Mouse (Mus musculus) limb, embryonic 12.5 days (tissue): ENCODE data around the gene Foxj2. TPM values are rescaled to one million over a fixed set of nuclear protein-coding genes. Genes with fewer than 3 reads are reported as not detected.

Experiments
- ATAC-seq: fragments of 200-750 bp; cut with Nextera tagmentation; 2 replicates; pipeline ENCODE4 v1.8.0; 2017; ENCODE audit warnings: low read depth, moderate TSS enrichment; ENCODE audit not compliant: insufficient number of reproducible peaks, insufficient read depth, low FRiP score, low TSS enrichment
- H3K27ac ChIP-seq: fragments of 300-500 bp; sonication (generic); 2 replicates; pipeline ENCODE4 v1.5.1; 2016; ENCODE audit warnings: mild to moderate bottlenecking, moderate library complexity
- H3K27me3 ChIP-seq: fragments of 300-500 bp; sonication (generic); 2 replicates; pipeline ENCODE4 v1.6.1; 2016; ENCODE audit warnings: mild to moderate bottlenecking, moderate library complexity
- H3K36me3 ChIP-seq: fragments of 300-500 bp; sonication (generic); 2 replicates; pipeline ENCODE4 v1.6.1; 2016; ENCODE audit warnings: mild to moderate bottlenecking, moderate library complexity
- H3K4me1 ChIP-seq: fragments of 300-500 bp; sonication (generic); replicated peaks from 2 replicates; pipeline ENCODE4 v1.6.1; 2016
- H3K4me2 ChIP-seq: fragments of 300-500 bp; sonication (generic); 2 replicates; pipeline ENCODE4 v1.6.1; 2016; ENCODE audit warnings: mild to moderate bottlenecking, moderate library complexity
- H3K4me3 ChIP-seq: fragments of 300-500 bp; sonication (generic); replicated peaks from 2 replicates; pipeline ENCODE4 v1.5.1; 2016; ENCODE audit warnings: mild to moderate bottlenecking
- H3K9ac ChIP-seq: fragments of 300-500 bp; sonication (generic); replicated peaks from 2 replicates; pipeline ENCODE4 v1.6.1; 2016; ENCODE audit warnings: mild to moderate bottlenecking, moderate library complexity
- H3K9me3 ChIP-seq: fragments of 300-500 bp; sonication (generic); 2 replicates; pipeline ENCODE4 v1.6.1; 2016; ENCODE audit warnings: mild to moderate bottlenecking, moderate library complexity
- WGBS: fragments of 180-500 bp; shearing (Covaris S2); methylation state at CpG from one replicate; pipeline ENCODE4 v1.1.7; 2016; 5-methylcytosine and 5-hydroxymethylcytosine counted together
- polyA plus RNA-seq: library from polyadenylated mRNA; unstranded; fragments of >200 nt; fragmentation: Nextera tagmentation; extraction: Ambion mirVana; gene quantifications from 2 replicates; pipeline ENCODE4 v1.2.1, GENCODE M21; 2016

The Foxj2 gene
- polyA plus RNA-seq, 1 experiment from 2014 or later: 4.6 TPM

- H3K36me3 ChIP-seq: peaks cover 99% of the 10 kb centered on the region
- no peak for ATAC-seq
- H3K4me2 ChIP-seq: no peak overlapping the region
- H3K9ac ChIP-seq: no peak overlapping the region
- no peaks in the 10 kb centered on the region for H3K4me1 ChIP-seq
- no peak overlapping the region for H3K27ac ChIP-seq
- H3K27me3 ChIP-seq: no peaks in the 10 kb centered on the region
- H3K4me3 ChIP-seq: no peak overlapping the region
- peaks cover 6% of the 10 kb centered on the region; the same call in 1 of the 2 replicates for H3K9me3 ChIP-seq
- WGBS: 92% methylated on average over 5 of the region's 5 CpGs
Observed at GRCm38 (mm10) chr6:122837539-122837938, 17.8 kb downstream of the Foxj2 start.

- Histone ChIP-seq H3K36me3 (peaks cover 71% of the 10 kb centered on the region), H3K9me3 (0 out of 2 replicates have a peak, but pooled peaks cover 3% of the 10 kb centered on the region), H3K9ac (no peak overlapping the region)
Observed at GRCm38 (mm10) chr6:122843759-122844158, 24.0 kb downstream of the Foxj2 start.

GRCm38 (mm10) chr6:122852696-122853095 is 33.0 kb downstream of the Foxj2 start:
- Histone ChIP-seq H3K4me3 (no peak overlapping the region), H3K4me2 (no peak overlapping the region), H3K27ac (no peak overlapping the region), H3K36me3 (no peaks in the 10 kb centered on the region), H3K27me3 (no peaks in the 10 kb centered on the region), H3K9ac (no peak overlapping the region), H3K9me3 (peaks cover 4% of the 10 kb centered on the region; the same call in 1 of the 2 replicates), H3K4me1 (no peaks in the 10 kb centered on the region)
- WGBS: 74% methylated on average over 2 of the region's 2 CpGs
- ATAC-seq: no peak

More at GRCm38 (mm10) chr6:122843759-122844158, 24.0 kb downstream of the Foxj2 start:
- H3K27me3 ChIP-seq: no peaks in the 10 kb centered on the region
- 76% methylated on average over 6 of the region's 6 CpGs for WGBS
- H3K4me1 ChIP-seq: no peaks in the 10 kb centered on the region
- no peak overlapping the region for H3K4me3 ChIP-seq
- ATAC-seq: no peak
- H3K27ac ChIP-seq: no peak overlapping the region
- no peak overlapping the region for H3K4me2 ChIP-seq

- no peak for ATAC-seq
- no peaks in the 10 kb centered on the region for H3K27me3 ChIP-seq
- H3K9ac ChIP-seq: no peak overlapping the region
- no peak overlapping the region for H3K4me3 ChIP-seq
- no peak overlapping the region for H3K27ac ChIP-seq
- H3K4me1 ChIP-seq: no peaks in the 10 kb centered on the region
- no peak overlapping the region for H3K4me2 ChIP-seq
- H3K36me3 ChIP-seq: no peaks in the 10 kb centered on the region
- H3K9me3 ChIP-seq: peaks cover 5% of the 10 kb centered on the region; the same call in 1 of the 2 replicates
- WGBS: 81% methylated on average over 12 of the region's 12 CpGs
Observed at GRCm38 (mm10) chr6:122854552-122854951, 34.8 kb downstream of the Foxj2 start.

GRCm38 (mm10) chr6:122855955-122856354 is 36.2 kb downstream of the Foxj2 start, which contains the start of gene C3ar1:
C3ar1 (minus strand) TSS chr6:122856161.
- Histone ChIP-seq H3K27me3 (no peaks in the 10 kb centered on the region), H3K4me1 (no peaks in the 10 kb centered on the region), H3K36me3 (no peaks in the 10 kb centered on the region), H3K4me3 (no peak within 1 kb of the TSS), H3K9me3 (0 out of 2 replicates have a peak, but pooled peaks cover 5% of the 10 kb centered on the region), H3K4me2 (no peak within 1 kb of the TSS), H3K27ac (no peak within 1 kb of the TSS), H3K9ac (no peak within 1 kb of the TSS)
- ATAC-seq: no peak
- WGBS: 78% methylated on average over 7 of the region's 7 CpGs

GRCm38 (mm10) chr6:122862434-122862833 is 42.7 kb downstream of the Foxj2 start:
- Histone ChIP-seq H3K4me2 (no peak overlapping the region), H3K27me3 (no peaks in the 10 kb centered on the region), H3K4me3 (no peak overlapping the region), H3K9ac (no peak overlapping the region), H3K9me3 (peaks cover 17% of the 10 kb centered on the region), H3K4me1 (no peaks in the 10 kb centered on the region), H3K27ac (no peak overlapping the region), H3K36me3 (no peaks in the 10 kb centered on the region)
- 80% methylated on average over 6 of the region's 6 CpGs for WGBS
- ATAC-seq: no peak

- no peak for ATAC-seq
- Histone ChIP-seq H3K9me3 (peaks cover 17% of the 10 kb centered on the region), H3K4me3 (no peak overlapping the region), H3K4me1 (no peaks in the 10 kb centered on the region), H3K27me3 (no peaks in the 10 kb centered on the region), H3K27ac (no peak overlapping the region), H3K36me3 (no peaks in the 10 kb centered on the region), H3K9ac (no peak overlapping the region), H3K4me2 (no peak overlapping the region)
- 83% methylated on average over 1 of the region's 1 CpGs for WGBS
Observed at GRCm38 (mm10) chr6:122862871-122863270, 43.2 kb downstream of the Foxj2 start.

GRCm38 (mm10) chr6:122867914-122868313 is 48.2 kb downstream of the Foxj2 start:
- Histone ChIP-seq H3K9me3 (no peaks in the 10 kb centered on the region), H3K36me3 (no peaks in the 10 kb centered on the region), H3K27ac (no peak overlapping the region), H3K4me3 (no peak overlapping the region), H3K4me1 (no peaks in the 10 kb centered on the region), H3K4me2 (no peak overlapping the region), H3K27me3 (peaks cover 2% of the 10 kb centered on the region; the same call in 1 of the 2 replicates), H3K9ac (no peak overlapping the region)
- no peak for ATAC-seq
- WGBS: 61% methylated on average over 4 of the region's 4 CpGs

GRCm38 (mm10) chr6:122869846-122870245 is 50.1 kb downstream of the Foxj2 start:
- H3K9me3 ChIP-seq: no peaks in the 10 kb centered on the region
- WGBS: 80% methylated on average over 11 of the region's 11 CpGs
- H3K27ac ChIP-seq: no peak overlapping the region
- no peaks in the 10 kb centered on the region for H3K36me3 ChIP-seq
- H3K9ac ChIP-seq: no peak overlapping the region
- no peaks in the 10 kb centered on the region for H3K4me1 ChIP-seq
- no peak overlapping the region for H3K4me3 ChIP-seq
- H3K4me2 ChIP-seq: no peak overlapping the region
- ATAC-seq: no peak
- H3K27me3 ChIP-seq: peaks cover 2% of the 10 kb centered on the region; the same call in 1 of the 2 replicates

- ATAC-seq: no peak
- peaks cover 5% of the 10 kb centered on the region for H3K4me1 ChIP-seq
- H3K27me3 ChIP-seq: peaks cover 2% of the 10 kb centered on the region; the same call in 1 of the 2 replicates
- H3K9me3 ChIP-seq: no peaks in the 10 kb centered on the region
- H3K4me3 ChIP-seq: no peak overlapping the region
- no peak overlapping the region for H3K4me2 ChIP-seq
- H3K36me3 ChIP-seq: peaks cover 14% of the 10 kb centered on the region
- no peak overlapping the region for H3K9ac ChIP-seq
- WGBS: 94% methylated on average over 5 of the region's 5 CpGs
- no peak overlapping the region for H3K27ac ChIP-seq
Observed at GRCm38 (mm10) chr6:122872800-122873199, 53.1 kb downstream of the Foxj2 start.

- peaks cover 2% of the 10 kb centered on the region; the same call in 1 of the 2 replicates for H3K27me3 ChIP-seq
- H3K9me3 ChIP-seq: no peaks in the 10 kb centered on the region
- H3K36me3 ChIP-seq: peaks cover 27% of the 10 kb centered on the region
- H3K27ac ChIP-seq: peak within 1 kb of the TSS; percentile 90
- peak; percentile 88 for ATAC-seq
- peaks cover 5% of the 10 kb centered on the region for H3K4me1 ChIP-seq
- WGBS: 9% methylated on average over 39 of the region's 43 CpGs
- H3K4me2 ChIP-seq: peak within 1 kb of the TSS; percentile 61
- H3K4me3 ChIP-seq: peak within 1 kb of the TSS; percentile 81
- peak within 1 kb of the TSS; percentile 78 for H3K9ac ChIP-seq
Observed at GRCm38 (mm10) chr6:122873871-122874719, 54.4 kb downstream of the Foxj2 start, which contains the start of gene Necap1. Necap1 (plus strand) TSS chr6:122874474.
